ENCODE assay signal across 23 mouse cellular contexts in genomic region chr11:101332537-101332936, GRCm38 (mm10). TPM values are rescaled to one million over a fixed set of nuclear protein-coding genes. Genes with fewer than 3 reads are reported as not detected.
A peak's percentile ranks its signal among the peaks of the same experiment; 100 is the strongest.
DNase-seq lines count a peak whose midpoint lies in the region; ATAC-seq and TF ChIP-seq lines count a peak whose summit lies in the region.
"Had no signal": no experiment of that assay in that cellular context is flagged by ENCODE, and none has a peak within 500 bp of the region (broad histone marks: within the 10 kb centered on the region; RNA-seq: fewer than 3 reads in every experiment).

No protein-coding gene starts in this region.

- peak; percentile 52 to 63 for DNase-seq in heart, adult 18-20 months
- no peak for DNase-seq in heart, postnatal 25 days (ENCODE audit: low spot score)
- no peak for DNase-seq in testis, postnatal 14 days (ENCODE audit: low spot score)
- DNase-seq: adrenal gland, adult 2 months; cerebellum, adult 8-10 months; kidney, postnatal 25 days; left cerebral cortex, postnatal 4 days; right cerebral cortex, postnatal 4 days; thymus, postnatal 4 days had no signal

- H3K9me3 ChIP-seq in intestine, embryonic 16.5 days (ENCODE audit: control insufficient read depth, low read length) = no peaks in the 10 kb centered on the region
- H3K9me3 ChIP-seq in neural tube, embryonic 15.5 days (replicated peaks) = no peaks in the 10 kb centered on the region
- H3K9me3 ChIP-seq: embryonic facial prominence, embryonic 15.5 days; hindbrain, embryonic 10.5 days; liver, embryonic 12.5 days; lung, embryonic 15.5 days had no signal

- H3K36me3 ChIP-seq in testis, adult 2 months (ENCODE audit: control insufficient read depth, insufficient read depth, low read length) = no peaks in the 10 kb centered on the region
- no peaks in the 10 kb centered on the region for H3K36me3 ChIP-seq in intestine, embryonic 16.5 days (ENCODE audit: control insufficient read depth, insufficient read depth, low read length)
- no peaks in the 10 kb centered on the region for H3K36me3 ChIP-seq in neural tube, embryonic 15.5 days
- H3K36me3 ChIP-seq: embryonic facial prominence, embryonic 15.5 days; lung, embryonic 15.5 days had no signal

- TF ChIP-seq CTCF in testis, adult 2 months (IDR thresholded peaks at IDR 0.05; ENCODE audit: control insufficient read depth, insufficient read depth, insufficient replicate concordance, low read depth, low read length) = no peak

- H3K4me3 ChIP-seq in testis, adult 2 months (ENCODE audit: control insufficient read depth, low read depth, low read length) = peak overlapping the region; percentile 44; the same call in 1 of the 2 replicates
- H3K4me3 ChIP-seq in intestine, embryonic 16.5 days (ENCODE audit: low read length) = peak overlapping the region; percentile 20
- H3K4me3 ChIP-seq in neural tube, embryonic 15.5 days (replicated peaks) = no peak overlapping the region
- H3K4me3 ChIP-seq: embryonic facial prominence, embryonic 15.5 days; hindbrain, embryonic 10.5 days; liver, embryonic 12.5 days; lung, embryonic 15.5 days had no signal

- TF ChIP-seq POLR2A in testis, adult 2 months (IDR thresholded peaks at IDR 0.05; ENCODE audit: control insufficient read depth, low read depth, low read length) = no peak

- H3K9ac ChIP-seq in intestine, embryonic 16.5 days (ENCODE audit: low read depth, low read length) = no peak overlapping the region
- H3K9ac ChIP-seq in neural tube, embryonic 15.5 days (replicated peaks) = no peak overlapping the region
- H3K9ac ChIP-seq: embryonic facial prominence, embryonic 15.5 days; liver, embryonic 12.5 days; lung, embryonic 15.5 days had no signal

- peaks cover 7% of the 10 kb centered on the region for H3K4me1 ChIP-seq in testis, adult 2 months (ENCODE audit: control insufficient read depth, insufficient read depth, low read length)
- H3K4me1 ChIP-seq in intestine, embryonic 16.5 days (ENCODE audit: control insufficient read depth, insufficient read depth, low read length) = peaks cover 9% of the 10 kb centered on the region
- peaks cover 11% of the 10 kb centered on the region for H3K4me1 ChIP-seq in neural tube, embryonic 15.5 days

- H3K27me3 ChIP-seq in testis, adult 2 months (ENCODE audit: control insufficient read depth, insufficient read depth, low read length) = no peaks in the 10 kb centered on the region
- H3K27me3 ChIP-seq in intestine, embryonic 16.5 days (replicated peaks; ENCODE audit: control insufficient read depth, insufficient read depth, low read length) = no peaks in the 10 kb centered on the region
- no peaks in the 10 kb centered on the region for H3K27me3 ChIP-seq in neural tube, embryonic 15.5 days (replicated peaks)
- H3K27me3 ChIP-seq: embryonic facial prominence, embryonic 15.5 days; liver, embryonic 12.5 days; lung, embryonic 15.5 days had no signal

- WGBS in intestine, embryonic 16.5 days = 64% methylated on average over 3 of the region's 3 CpGs
- WGBS in neural tube, embryonic 15.5 days = 90% methylated on average over 3 of the region's 3 CpGs

- no peak for ATAC-seq in intestine, embryonic 16.5 days
- no peak for ATAC-seq in neural tube, embryonic 15.5 days (ENCODE audit: low FRiP score)
- ATAC-seq in granulocyte monocyte progenitor cell, adult 5-6 weeks (replicated peaks; ENCODE audit: poor library complexity, severe bottlenecking) = no peak
- ATAC-seq: liver, embryonic 12.5 days; midbrain, embryonic 16.5 days had no signal

- intact Hi-C loops in heart, postnatal 25 days (cut with DNase I) = no loop called here

- peak overlapping the region; percentile 21; the same call in 1 of the 2 replicates for H3K4me2 ChIP-seq in intestine, embryonic 16.5 days (ENCODE audit: low read depth, low read length)
- H3K4me2 ChIP-seq in neural tube, embryonic 15.5 days = no peak overlapping the region
- H3K4me2 ChIP-seq: embryonic facial prominence, embryonic 15.5 days; liver, embryonic 12.5 days; lung, embryonic 15.5 days had no signal

- H3K27ac ChIP-seq in testis, adult 2 months (ENCODE audit: control insufficient read depth, insufficient read depth, low read depth, low read length) = no peak overlapping the region
- no peak overlapping the region for H3K27ac ChIP-seq in intestine, embryonic 16.5 days (ENCODE audit: low read length)
- H3K27ac ChIP-seq in neural tube, embryonic 15.5 days (replicated peaks) = no peak overlapping the region
- H3K27ac ChIP-seq: embryonic facial prominence, embryonic 15.5 days; liver, embryonic 12.5 days; lung, embryonic 15.5 days had no signal

RNA-seq across cellular contexts. Expression of gene Aoc3, which starts 2.1 kb away (rescaled TPM):
- total RNA-seq in heart, adult 18-20 months (2021) = 10 to 100 TPM; 10.5 to 16.6 TPM
- 10 to 100 TPM; 13.9 to 18.5 TPM for total RNA-seq in heart, postnatal 25 days (2021)
- polyA plus RNA-seq in testis, adult 2 months (2012; rRNA removed) = 4.2 and 4.4 TPM in 2 replicates
- 2.4 and 2.7 TPM in 2 replicates for polyA plus RNA-seq in intestine, embryonic 16.5 days (2015; fragmentation: Nextera tagmentation; extraction: Ambion mirVana)
- 0.20 and 0.38 TPM in 2 replicates for polyA plus RNA-seq in neural tube, embryonic 15.5 days (2015; fragmentation: Nextera tagmentation; extraction: Ambion mirVana)
- total RNA-seq in granulocyte monocyte progenitor cell, adult 5-6 weeks (2014; fragmentation: Nextera tagmentation) = not detected in 2 replicates
- not detected in 2 replicates for total RNA-seq in granulocyte monocyte progenitor cell, adult 5-6 weeks (2017)
- total RNA-seq: megakaryocyte, adult 5-6 weeks had no signal
- polyA plus RNA-seq: forebrain, embryonic 11.5 days; hindbrain, embryonic 10.5 days; neural tube, embryonic 11.5 days had no signal

RNA-seq across cellular contexts. Expression of gene Aoc2, which starts 7.7 kb away (rescaled TPM):
- 1 to 10 TPM; 1.2 to 2.2 TPM for total RNA-seq in heart, adult 18-20 months (2021)
- 1 to 10 TPM; 1.8 to 2.2 TPM for total RNA-seq in heart, postnatal 25 days (2021)
- polyA plus RNA-seq in testis, adult 2 months (2012; rRNA removed) = 4.7 TPM in 2 replicates
- 0.86 and 0.88 TPM in 2 replicates for polyA plus RNA-seq in intestine, embryonic 16.5 days (2015; fragmentation: Nextera tagmentation; extraction: Ambion mirVana)
- 1.5 and 1.7 TPM in 2 replicates for polyA plus RNA-seq in neural tube, embryonic 15.5 days (2015; fragmentation: Nextera tagmentation; extraction: Ambion mirVana)
- total RNA-seq in granulocyte monocyte progenitor cell, adult 5-6 weeks (2014; fragmentation: Nextera tagmentation) = 2.8 and 3.7 TPM in 2 replicates
- total RNA-seq in granulocyte monocyte progenitor cell, adult 5-6 weeks (2017) = 1.8 and 2.0 TPM in 2 replicates

RNA-seq across cellular contexts. Expression of gene Psme3, which starts 16.5 kb away (rescaled TPM):
- total RNA-seq in heart, adult 18-20 months (2021) = 10 to 100 TPM; 65.0 to 86.3 TPM
- total RNA-seq in heart, postnatal 25 days (2021) = 10 to 100 TPM; 80.6 to 88.8 TPM
- 59.1 and 74.5 TPM in 2 replicates for polyA plus RNA-seq in testis, adult 2 months (2012; rRNA removed)
- 119 and 125 TPM in 2 replicates for polyA plus RNA-seq in intestine, embryonic 16.5 days (2015; fragmentation: Nextera tagmentation; extraction: Ambion mirVana)
- polyA plus RNA-seq in neural tube, embryonic 15.5 days (2015; fragmentation: Nextera tagmentation; extraction: Ambion mirVana) = 108 and 123 TPM in 2 replicates
- total RNA-seq in granulocyte monocyte progenitor cell, adult 5-6 weeks (2014; fragmentation: Nextera tagmentation) = 163 and 205 TPM in 2 replicates
- total RNA-seq in granulocyte monocyte progenitor cell, adult 5-6 weeks (2017) = 121 and 138 TPM in 2 replicates

RNA-seq across cellular contexts. Expression of gene Becn1, which starts 30.5 kb away (rescaled TPM):
- total RNA-seq in heart, adult 18-20 months (2021) = 10 to 100 TPM; 85.4 to 96.5 TPM
- total RNA-seq in heart, postnatal 25 days (2021) = 100 to 1,000 TPM in 1 of 2 experiments, 10 to 100 TPM in 1; 92.8 to 102 TPM
- polyA plus RNA-seq in testis, adult 2 months (2012; rRNA removed) = 111 and 116 TPM in 2 replicates
- 136 and 145 TPM in 2 replicates for polyA plus RNA-seq in intestine, embryonic 16.5 days (2015; fragmentation: Nextera tagmentation; extraction: Ambion mirVana)
- 172 and 175 TPM in 2 replicates for polyA plus RNA-seq in neural tube, embryonic 15.5 days (2015; fragmentation: Nextera tagmentation; extraction: Ambion mirVana)
- total RNA-seq in granulocyte monocyte progenitor cell, adult 5-6 weeks (2014; fragmentation: Nextera tagmentation) = 58.4 and 81.1 TPM in 2 replicates
- total RNA-seq in granulocyte monocyte progenitor cell, adult 5-6 weeks (2017) = 177 and 214 TPM in 2 replicates

RNA-seq across cellular contexts. Expression of gene G6pc, which starts 34.8 kb away (rescaled TPM):
- total RNA-seq in heart, adult 18-20 months (2021) = not detected
- total RNA-seq in heart, postnatal 25 days (2021) = not detected
- not detected in 2 replicates for polyA plus RNA-seq in testis, adult 2 months (2012; rRNA removed)
- 1.2 and 1.9 TPM in 2 replicates for polyA plus RNA-seq in intestine, embryonic 16.5 days (2015; fragmentation: Nextera tagmentation; extraction: Ambion mirVana)
- polyA plus RNA-seq in neural tube, embryonic 15.5 days (2015; fragmentation: Nextera tagmentation; extraction: Ambion mirVana) = not detected in 2 replicates
- not detected in 2 replicates for total RNA-seq in granulocyte monocyte progenitor cell, adult 5-6 weeks (2014; fragmentation: Nextera tagmentation)
- total RNA-seq in granulocyte monocyte progenitor cell, adult 5-6 weeks (2017) = not detected in 2 replicates
- total RNA-seq: layer of hippocampus, postnatal 10 days; left cerebral cortex, postnatal 4 days; megakaryocyte, adult 5-6 weeks had no signal
- polyA plus RNA-seq: C2C12; embryonic facial prominence, embryonic 15.5 days; forebrain, embryonic 11.5 days; hindbrain, embryonic 10.5 days; liver, embryonic 12.5 days; lung, embryonic 15.5 days; midbrain, embryonic 16.5 days; neural tube, embryonic 11.5 days had no signal

Comparison
In these comparisons a context has a peak if more than half of its experiments do, and no peak if none do; other contexts are left out.
1. DNase-seq: peak in heart, adult 18-20 months (2 of 2); none in heart, postnatal 25 days (single experiment) and testis, postnatal 14 days (single experiment).
2. RNA of gene Aoc3, which starts 2.1 kb away (total RNA-seq): 13.9 to 18.5 TPM in heart, postnatal 25 days and 10.5 to 16.6 TPM in heart, adult 18-20 months; not detected in granulocyte monocyte progenitor cell, adult 5-6 weeks; every median in the first group is over 10 times any median in the second.